Mouse (Mus musculus) heart, embryonic 13.5 days (tissue): ENCODE data around the gene E2f2. TPM values are rescaled to one million over a fixed set of nuclear protein-coding genes. Genes with fewer than 3 reads are reported as not detected.
A peak's percentile ranks its signal among the peaks of the same experiment; 100 is the strongest.

Source experiments
- ATAC-seq: fragments of 200-750 bp; cut with Nextera tagmentation; 2 replicates; pipeline ENCODE4 v1.8.0; 2017; ENCODE audit warnings: moderate TSS enrichment; ENCODE audit not compliant: insufficient number of reproducible peaks, low FRiP score, low TSS enrichment; ENCODE audit errors: extremely low read depth
- H3K27ac ChIP-seq: fragments of 300-500 bp; sonication (generic); replicated peaks from 2 replicates; pipeline ENCODE4 v1.5.1; 2015; ENCODE audit warnings: moderate library complexity, mild to moderate bottlenecking, inconsistent platforms
- H3K27me3 ChIP-seq: fragments of 300-500 bp; sonication (generic); replicated peaks from 2 replicates; pipeline ENCODE4 v1.6.1; 2015; ENCODE audit warnings: mild to moderate bottlenecking, inconsistent platforms
- H3K36me3 ChIP-seq: fragments of 300-500 bp; sonication (generic); 2 replicates; pipeline ENCODE4 v1.6.1; 2015; ENCODE audit warnings: mild to moderate bottlenecking, inconsistent platforms
- H3K4me1 ChIP-seq: fragments of 300-500 bp; sonication (generic); 2 replicates; pipeline ENCODE4 v1.6.1; 2015; ENCODE audit warnings: inconsistent platforms
- H3K4me2 ChIP-seq: fragments of 300-500 bp; sonication (generic); 2 replicates; pipeline ENCODE4 v1.6.1; 2015; ENCODE audit warnings: inconsistent platforms, mild to moderate bottlenecking, moderate library complexity
- H3K4me3 ChIP-seq: fragments of 300-500 bp; sonication (generic); 2 replicates; pipeline ENCODE4 v1.5.1; 2015; ENCODE audit warnings: moderate library complexity, mild to moderate bottlenecking, inconsistent platforms
- H3K9ac ChIP-seq: fragments of 300-500 bp; sonication (generic); 2 replicates; pipeline ENCODE4 v1.6.1; 2015; ENCODE audit warnings: inconsistent platforms, mild to moderate bottlenecking, moderate library complexity
- H3K9me3 ChIP-seq: fragments of 300-500 bp; sonication (generic); 2 replicates; pipeline ENCODE4 v1.6.1; 2016; ENCODE audit warnings: inconsistent platforms
- WGBS: fragments of 180-500 bp; shearing (Covaris S2); methylation state at CpG from one replicate; pipeline ENCODE4 v1.1.7; 2015; ENCODE audit warnings: mixed read lengths; 5-methylcytosine and 5-hydroxymethylcytosine counted together
- polyA plus RNA-seq: library from polyadenylated mRNA; unstranded; fragments of >200 nt; fragmentation: Nextera tagmentation; extraction: Ambion mirVana; gene quantifications from 2 replicates; pipeline ENCODE4 v1.2.1, GENCODE M21; 2015

The E2f2 gene
- polyA plus RNA-seq, 1 experiment from 2014 or later = 6.6 TPM

DNA sequence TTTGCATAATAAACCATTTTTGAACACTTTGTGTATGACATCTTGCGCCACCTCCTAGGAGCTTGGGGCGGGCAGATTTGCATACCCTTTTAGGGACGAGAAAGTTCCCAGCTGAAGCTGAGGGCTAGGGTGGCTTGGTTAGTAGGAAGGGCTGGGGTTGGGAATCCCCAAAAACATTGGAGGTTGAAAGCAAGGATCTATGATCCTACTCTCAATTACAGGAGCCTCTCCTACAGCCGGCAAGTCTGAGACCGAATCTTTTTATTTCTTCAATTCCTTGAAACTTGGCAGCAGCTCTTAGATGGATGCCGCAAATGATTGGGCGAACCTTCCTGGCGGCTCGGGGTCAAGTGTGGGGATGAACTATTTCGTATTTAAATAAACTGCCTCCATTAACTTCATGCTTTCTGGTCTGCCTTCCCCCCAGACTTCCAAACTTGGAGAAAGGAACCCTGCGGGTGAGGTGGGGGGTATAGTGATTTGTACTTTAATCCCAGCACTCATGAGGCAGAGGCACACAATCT lies 26.8 kb upstream of the E2f2 start:
- peak overlapping the region; percentile 92 for H3K9ac ChIP-seq
- WGBS = 21% methylated on average over 11 of the region's 11 CpGs
- peak overlapping the region; percentile 72 for H3K4me2 ChIP-seq
- H3K9me3 ChIP-seq = no peaks in the 10 kb centered on the region
- peaks cover 9% of the 10 kb centered on the region for H3K27me3 ChIP-seq
- peaks cover 74% of the 10 kb centered on the region for H3K4me1 ChIP-seq
- no peak for ATAC-seq
- H3K27ac ChIP-seq = peak overlapping the region; percentile 98
- H3K36me3 ChIP-seq = peaks cover 15% of the 10 kb centered on the region
- peak overlapping the region; percentile 71 for H3K4me3 ChIP-seq

DNA sequence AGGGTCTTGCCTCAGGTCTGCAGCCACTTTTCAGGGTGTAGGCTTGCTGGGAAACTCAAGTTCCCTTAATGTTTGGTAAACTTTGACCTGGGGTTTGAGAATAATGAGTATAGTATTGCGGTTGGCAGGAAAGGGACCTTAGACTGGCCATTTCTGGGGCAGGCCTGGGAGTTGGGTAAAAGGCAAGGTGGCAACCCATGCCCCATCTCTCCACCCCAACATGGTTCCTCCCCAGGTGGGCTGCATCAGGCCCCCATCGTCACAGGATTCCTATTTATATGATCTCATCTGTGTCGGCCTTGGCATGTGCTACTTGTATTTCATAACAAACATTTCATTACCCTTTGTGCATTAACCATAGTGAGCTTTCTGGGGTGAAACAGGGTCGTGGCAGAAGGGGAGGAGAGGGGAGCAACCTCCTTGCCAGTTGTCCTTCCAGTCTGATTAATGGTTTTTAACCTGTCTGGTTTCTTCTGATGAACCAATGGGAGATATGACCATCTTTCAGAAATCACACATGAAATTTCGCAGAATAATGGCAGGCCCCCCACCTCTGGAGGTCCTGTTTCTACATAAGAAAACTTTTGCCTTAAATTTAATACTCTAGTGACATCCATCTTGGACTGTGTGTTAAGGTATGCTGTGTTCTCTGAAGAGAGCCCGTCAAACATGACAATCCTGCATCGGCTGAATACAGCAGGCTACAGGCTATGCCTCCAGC lies 26.0 kb upstream of the E2f2 start:
- WGBS = 35% methylated on average over 7 of the region's 7 CpGs
- H3K27me3 ChIP-seq = peaks cover 9% of the 10 kb centered on the region
- peak overlapping the region; percentile 98 for H3K27ac ChIP-seq
- H3K4me2 ChIP-seq = peak overlapping the region; percentile 72
- peaks cover 70% of the 10 kb centered on the region for H3K4me1 ChIP-seq
- peak overlapping the region; percentile 92 for H3K9ac ChIP-seq
- H3K36me3 ChIP-seq = peaks cover 15% of the 10 kb centered on the region
- H3K4me3 ChIP-seq = peak overlapping the region; percentile 71
- H3K9me3 ChIP-seq = no peaks in the 10 kb centered on the region
- ATAC-seq = no peak

DNA sequence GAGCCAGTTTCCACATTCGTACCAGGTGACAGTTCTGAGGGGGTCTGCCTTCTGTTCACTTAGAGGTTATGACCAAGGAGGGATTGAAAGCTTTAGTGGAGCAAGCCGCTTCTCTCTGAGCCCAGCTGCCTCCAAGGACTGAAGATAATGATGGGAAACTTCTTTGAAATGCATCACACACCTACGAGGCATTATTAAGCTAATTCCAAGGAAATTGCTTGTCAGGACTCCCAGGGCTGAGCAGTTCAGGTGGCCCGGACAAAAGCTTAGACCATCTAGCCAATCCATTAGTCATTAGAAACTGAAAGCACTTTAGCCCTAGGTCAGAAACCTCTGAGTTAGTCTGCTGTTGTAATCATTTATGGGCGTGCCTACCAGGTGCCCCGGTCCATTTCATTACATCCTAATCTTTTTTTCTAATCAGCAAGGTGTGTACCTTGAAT lies 25.5 kb upstream of the E2f2 start:
- no peak for ATAC-seq
- Histone ChIP-seq H3K27me3 (peaks cover 9% of the 10 kb centered on the region), H3K4me3 (peak overlapping the region; percentile 71), H3K9ac (peak overlapping the region; percentile 92), H3K36me3 (peaks cover 15% of the 10 kb centered on the region), H3K4me1 (peaks cover 64% of the 10 kb centered on the region), H3K27ac (peak overlapping the region; percentile 98), H3K4me2 (peak overlapping the region; percentile 72), H3K9me3 (no peaks in the 10 kb centered on the region)
- WGBS = 19% methylated on average over 6 of the region's 6 CpGs

DNA sequence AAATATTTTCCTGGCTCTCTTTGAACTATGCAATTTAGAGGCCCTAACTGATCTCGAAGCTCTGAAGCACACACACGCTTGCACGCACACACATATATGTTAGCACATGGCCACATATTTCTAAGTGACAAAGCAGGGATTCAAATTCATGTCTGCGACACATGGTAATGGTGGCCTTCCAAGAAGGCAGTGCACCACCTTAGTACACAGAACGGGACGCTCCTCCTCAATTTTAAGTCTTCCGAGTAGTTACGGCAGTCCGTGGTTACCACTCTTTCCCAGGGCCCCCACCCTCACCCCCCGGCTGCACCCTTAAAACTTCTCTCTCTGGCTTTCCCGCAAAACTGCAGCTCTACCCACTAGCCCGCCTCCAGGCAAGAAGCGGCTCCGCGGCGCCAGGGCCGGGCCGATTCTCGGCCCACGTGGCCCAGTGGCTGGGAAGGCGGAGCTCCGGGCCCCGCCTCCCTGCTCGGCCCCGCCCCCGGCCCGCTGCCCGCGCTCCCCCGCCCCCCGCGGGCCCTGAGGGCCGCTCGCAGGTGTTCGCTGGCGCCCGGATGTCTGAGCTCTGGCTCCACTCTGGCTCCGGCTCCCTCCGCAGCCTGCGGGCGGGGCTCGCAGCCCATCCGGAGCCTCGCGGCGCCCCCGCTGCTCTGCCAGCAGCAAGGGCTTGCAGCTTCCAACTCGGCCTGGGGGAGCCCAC lies 24.6 kb upstream of the E2f2 start:
- Histone ChIP-seq H3K4me1 (peaks cover 60% of the 10 kb centered on the region), H3K4me3 (peak overlapping the region; percentile 71), H3K9me3 (no peaks in the 10 kb centered on the region), H3K27ac (peak overlapping the region; percentile 98), H3K27me3 (peaks cover 9% of the 10 kb centered on the region), H3K36me3 (peaks cover 15% of the 10 kb centered on the region), H3K9ac (peak overlapping the region; percentile 78), H3K4me2 (peak overlapping the region; percentile 72)
- ATAC-seq = peak; percentile 78
- WGBS = 1% methylated on average over 48 of the region's 48 CpGs

DNA sequence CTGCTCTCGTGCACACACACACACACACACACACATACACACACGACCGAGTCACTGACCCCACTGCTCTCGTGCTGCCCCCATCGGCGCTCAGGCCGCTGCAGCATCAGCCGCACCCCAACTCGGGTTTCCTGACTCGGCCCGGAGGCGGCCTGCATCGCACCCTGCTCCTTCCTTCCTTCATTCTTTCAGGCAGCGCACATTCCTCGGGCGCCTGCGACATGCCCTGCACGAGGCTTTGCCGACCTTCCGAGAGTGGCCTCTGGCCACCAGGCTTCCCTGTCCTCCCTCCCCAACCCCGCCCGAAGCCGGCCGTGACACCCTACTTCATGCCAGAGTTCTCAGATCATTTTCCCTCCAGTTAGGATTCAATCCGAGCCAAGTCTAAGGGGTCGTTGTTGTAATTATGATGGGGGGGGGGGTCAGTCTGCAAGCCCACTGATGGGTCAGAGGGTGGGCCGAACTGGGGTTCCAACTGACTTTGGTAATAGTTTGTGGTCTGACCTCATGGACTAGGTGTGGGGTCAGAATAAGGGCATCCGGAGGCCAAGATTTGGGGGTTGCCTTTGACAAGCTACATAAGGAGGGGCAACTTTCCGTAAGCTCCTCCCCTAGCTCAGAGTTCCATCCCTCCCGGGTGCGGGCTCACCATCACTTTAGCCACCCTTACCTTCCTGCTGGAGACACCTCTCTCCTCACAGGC lies 23.7 kb upstream of the E2f2 start:
- Histone ChIP-seq H3K4me2 (peak overlapping the region; percentile 72), H3K4me3 (peak overlapping the region; percentile 71), H3K36me3 (peaks cover 15% of the 10 kb centered on the region), H3K27ac (peak overlapping the region; percentile 98), H3K4me1 (peaks cover 53% of the 10 kb centered on the region), H3K9ac (peak overlapping the region; percentile 69), H3K27me3 (peaks cover 9% of the 10 kb centered on the region), H3K9me3 (0 out of 2 replicates have a peak, but pooled peaks cover 3% of the 10 kb centered on the region)
- WGBS = 7% methylated on average over 31 of the region's 31 CpGs
- peak; percentile 11 for ATAC-seq

DNA sequence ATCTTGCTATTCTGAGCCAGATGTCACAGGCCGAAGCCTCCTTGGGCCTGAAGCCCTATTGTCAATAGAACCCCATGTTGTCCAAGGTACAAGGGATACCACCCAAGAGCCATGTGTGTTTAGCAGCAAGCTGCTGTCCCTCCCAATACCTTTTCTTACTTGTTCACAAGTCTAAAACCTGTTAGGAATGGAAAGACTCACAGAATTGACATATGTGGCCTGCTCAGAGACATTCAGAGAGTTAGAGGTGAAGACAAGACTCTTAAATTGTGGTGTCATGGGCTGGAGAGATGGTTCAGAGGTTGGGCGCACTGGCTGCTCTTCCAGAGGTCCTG lies 23.2 kb upstream of the E2f2 start:
- peak overlapping the region; percentile 98 for H3K27ac ChIP-seq
- peaks cover 51% of the 10 kb centered on the region for H3K4me1 ChIP-seq
- H3K9me3 ChIP-seq = 0 out of 2 replicates have a peak, but pooled peaks cover 3% of the 10 kb centered on the region
- 88% methylated on average over 2 of the region's 2 CpGs for WGBS
- H3K4me2 ChIP-seq = peak overlapping the region; percentile 72; the same call in 1 of the 2 replicates
- no peak overlapping the region for H3K9ac ChIP-seq
- ATAC-seq = no peak
- peaks cover 9% of the 10 kb centered on the region for H3K27me3 ChIP-seq
- peaks cover 15% of the 10 kb centered on the region for H3K36me3 ChIP-seq
- no peak overlapping the region for H3K4me3 ChIP-seq

DNA sequence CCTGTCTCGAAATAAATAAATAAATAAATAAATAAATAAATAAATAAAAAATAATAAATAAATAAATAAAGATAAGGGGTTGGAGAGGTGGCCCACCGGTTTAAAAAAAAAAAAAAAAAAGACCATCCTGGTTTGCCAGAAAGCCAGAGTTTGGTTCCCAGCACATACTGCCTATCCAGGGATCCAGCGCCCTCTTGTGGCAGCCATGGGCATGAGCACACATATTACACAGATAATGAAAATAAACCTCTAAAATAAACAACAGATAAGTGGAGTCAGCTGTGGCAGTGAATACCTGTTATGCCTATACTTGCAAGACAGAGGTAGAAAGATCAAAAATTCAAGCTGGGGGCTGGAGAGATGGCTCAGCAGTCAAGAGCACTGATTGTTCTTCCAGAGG lies 22.5 kb upstream of the E2f2 start:
- H3K27me3 ChIP-seq = peaks cover 9% of the 10 kb centered on the region
- 40% methylated on average over 3 of the region's 3 CpGs for WGBS
- no peak overlapping the region for H3K4me2 ChIP-seq
- H3K27ac ChIP-seq = no peak overlapping the region
- no peak overlapping the region for H3K4me3 ChIP-seq
- H3K9me3 ChIP-seq = 0 out of 2 replicates have a peak, but pooled peaks cover 3% of the 10 kb centered on the region
- ATAC-seq = no peak
- no peak overlapping the region for H3K9ac ChIP-seq
- H3K4me1 ChIP-seq = peaks cover 44% of the 10 kb centered on the region
- H3K36me3 ChIP-seq = peaks cover 14% of the 10 kb centered on the region

DNA sequence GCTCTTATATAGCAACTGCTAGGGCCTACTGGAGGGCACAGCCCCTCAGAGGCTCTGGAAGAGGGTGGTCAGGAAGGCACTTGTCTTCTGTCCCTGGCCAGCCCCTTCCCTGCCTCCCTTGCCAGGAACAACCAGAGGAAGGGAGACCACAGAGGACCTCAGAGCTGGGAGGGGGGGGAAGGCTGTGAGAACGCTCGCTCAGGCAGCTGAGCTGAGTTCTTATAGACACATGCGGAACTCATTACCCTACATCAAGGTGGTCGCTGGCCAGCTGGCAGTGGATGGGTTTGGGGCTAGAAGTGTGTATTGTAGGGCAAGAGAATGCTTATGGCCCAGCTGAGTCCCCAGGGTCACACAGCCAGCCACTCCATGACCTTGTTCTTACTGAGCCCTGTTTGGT lies 21.6 kb upstream of the E2f2 start:
- Histone ChIP-seq H3K4me1 (peaks cover 37% of the 10 kb centered on the region), H3K4me2 (no peak overlapping the region), H3K9ac (no peak overlapping the region), H3K4me3 (no peak overlapping the region), H3K9me3 (0 out of 2 replicates have a peak, but pooled peaks cover 3% of the 10 kb centered on the region), H3K36me3 (peaks cover 5% of the 10 kb centered on the region; the same call in 1 of the 2 replicates), H3K27ac (no peak overlapping the region), H3K27me3 (peaks cover 8% of the 10 kb centered on the region)
- WGBS = 59% methylated on average over 4 of the region's 4 CpGs
- no peak for ATAC-seq

DNA sequence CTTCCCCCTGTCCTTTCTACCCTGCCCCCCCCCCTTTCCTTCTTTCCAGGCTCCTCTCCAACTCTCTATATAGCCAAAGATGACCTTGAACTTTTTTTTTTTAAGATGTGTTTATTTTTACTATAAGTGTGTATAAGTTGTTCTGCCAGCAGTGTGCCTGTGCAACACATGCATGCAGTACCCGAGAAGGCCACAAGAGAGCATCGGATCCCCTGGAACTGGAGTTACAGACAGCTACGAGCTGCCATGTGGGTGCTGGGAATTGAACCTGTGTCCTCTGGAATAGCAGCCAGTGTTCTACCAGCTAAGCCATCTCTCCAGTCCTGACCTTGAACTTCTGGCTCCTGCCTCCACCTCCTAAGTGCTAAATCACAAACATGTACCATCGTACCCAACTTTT lies 19.4 kb upstream of the E2f2 start:
- H3K27ac ChIP-seq = peak overlapping the region; percentile 50

DNA sequence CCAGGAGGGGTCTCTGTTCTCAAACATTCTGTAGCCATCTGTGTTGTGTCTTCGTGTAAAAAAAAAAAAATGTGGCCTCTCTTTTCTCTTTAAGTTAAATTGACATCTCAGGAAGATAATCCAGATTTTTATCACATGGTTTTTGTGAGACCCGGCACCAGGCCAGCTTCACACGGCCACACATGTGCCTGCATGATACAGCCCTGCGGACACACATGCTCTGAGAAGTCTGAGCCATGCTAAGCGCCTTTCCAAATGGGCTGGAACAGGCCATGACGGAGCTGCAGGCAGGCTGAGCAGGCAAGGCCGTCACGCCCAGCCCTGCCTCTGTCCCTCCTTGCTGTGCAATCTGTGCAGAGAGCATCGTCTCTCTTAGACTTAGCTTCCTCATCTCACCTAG lies 17.7 kb upstream of the E2f2 start:
- 0 out of 2 replicates have a peak, but pooled peaks cover 3% of the 10 kb centered on the region for H3K9me3 ChIP-seq
- ATAC-seq = no peak
- WGBS = 57% methylated on average over 9 of the region's 9 CpGs
- no peak overlapping the region for H3K4me3 ChIP-seq
- H3K27ac ChIP-seq = no peak overlapping the region
- no peak overlapping the region for H3K9ac ChIP-seq
- H3K36me3 ChIP-seq = no peaks in the 10 kb centered on the region
- no peak overlapping the region for H3K4me2 ChIP-seq
- H3K4me1 ChIP-seq = 0 out of 2 replicates have a peak, but pooled peaks cover 8% of the 10 kb centered on the region
- no peaks in the 10 kb centered on the region for H3K27me3 ChIP-seq

More for the DNA sequence above, 19.4 kb upstream of the E2f2 start:
- no peak for ATAC-seq
- H3K9ac ChIP-seq = no peak overlapping the region
- H3K27me3 ChIP-seq = no peaks in the 10 kb centered on the region
- no peaks in the 10 kb centered on the region for H3K36me3 ChIP-seq
- no peak overlapping the region for H3K4me3 ChIP-seq
- WGBS = 79% methylated on average over 4 of the region's 4 CpGs
- H3K4me1 ChIP-seq = peaks cover 19% of the 10 kb centered on the region
- H3K9me3 ChIP-seq = 0 out of 2 replicates have a peak, but pooled peaks cover 3% of the 10 kb centered on the region
- no peak overlapping the region for H3K4me2 ChIP-seq

DNA sequence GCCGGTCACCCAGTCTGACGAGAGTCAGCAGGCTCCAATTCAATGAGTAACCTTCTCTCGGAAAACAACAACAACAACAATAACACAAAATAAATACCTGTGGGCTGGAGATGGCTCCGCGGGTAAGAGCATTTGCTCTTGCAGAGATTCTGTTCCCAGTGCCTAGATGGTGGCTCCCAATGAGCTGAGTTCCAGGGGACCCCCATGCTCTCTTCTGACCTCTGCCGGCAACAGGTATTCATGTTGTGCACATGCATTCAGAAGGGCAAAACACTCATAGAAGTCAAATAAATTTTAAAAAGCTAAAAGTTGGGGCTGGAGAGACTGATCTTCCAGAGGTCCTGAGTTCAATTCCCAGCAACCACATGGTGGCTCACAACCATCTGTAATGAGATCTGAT lies 13.7 kb upstream of the E2f2 start:
- ATAC-seq = no peak
- Histone ChIP-seq H3K36me3 (no peaks in the 10 kb centered on the region), H3K4me3 (no peak overlapping the region), H3K4me2 (no peak overlapping the region), H3K9ac (no peak overlapping the region), H3K27ac (no peak overlapping the region), H3K9me3 (no peaks in the 10 kb centered on the region), H3K27me3 (no peaks in the 10 kb centered on the region), H3K4me1 (peaks cover 10% of the 10 kb centered on the region; the same call in 1 of the 2 replicates)
- 72% methylated on average over 6 of the region's 6 CpGs for WGBS
